Mouse (Mus musculus) myocyte (in vitro differentiated cells): ENCODE results near the gene Srd5a1. TPM values are rescaled to one million over a fixed set of nuclear protein-coding genes. Genes with fewer than 3 reads are reported as not detected.

ENCODE experiments used
- H3K27me3 ChIP-seq: one replicate; pipeline ENCODE4 v1.6.1; 2011; ENCODE audit not compliant: control insufficient read depth, insufficient read depth, insufficient read length
- H3K36me3 ChIP-seq: one replicate; pipeline ENCODE4 v1.6.1; 2011; ENCODE audit not compliant: control insufficient read depth, insufficient read depth
- H3K4me2 ChIP-seq: one replicate; pipeline ENCODE4 v1.6.1; 2011; ENCODE audit warnings: low read depth, control low read depth
- H3K4me3 ChIP-seq: one replicate; pipeline ENCODE4 v1.5.1; 2011; ENCODE audit warnings: mild to moderate bottlenecking, control low read depth, moderate library complexity
- H3K79me2 ChIP-seq: one replicate; pipeline ENCODE4 v1.6.1; 2011; ENCODE audit not compliant: control insufficient read depth, insufficient read depth
- H3ac ChIP-seq: one replicate; pipeline ENCODE4 v1.6.1; 2011; ENCODE audit not compliant: control insufficient read depth, insufficient read length
- CEBPB ChIP-seq: IDR thresholded peaks from 2 replicates; pipeline ENCODE4 v1.6.1; 2011; ENCODE audit warnings: mild to moderate bottlenecking, moderate library complexity; ENCODE audit not compliant: poor library complexity, insufficient read depth, severe bottlenecking
- E2F4 ChIP-seq: IDR thresholded peaks from one replicate; pipeline ENCODE4 v1.6.1; 2011; ENCODE audit warnings: mild to moderate bottlenecking, control low read depth, moderate library complexity; ENCODE audit not compliant: insufficient read depth
- MAX ChIP-seq: IDR thresholded peaks from one replicate; pipeline ENCODE4 v1.6.1; 2011; ENCODE audit warnings: low read depth, mild to moderate bottlenecking, control low read depth
- MYOD1 ChIP-seq, 3 experiments: IDR thresholded peaks; one replicate each; pipeline ENCODE4 v1.6.1; 2011; ENCODE audit warnings: control low read depth in 2 of 3, low read depth in 2 of 3, mild to moderate bottlenecking in 2 of 3, moderate library complexity in 1 of 3; ENCODE audit not compliant: insufficient read length in 2 of 3, control insufficient read depth in 1 of 3
- MYOG ChIP-seq, 3 experiments: IDR thresholded peaks; one replicate each; pipeline ENCODE4 v1.6.1; 2011; ENCODE audit warnings: control low read depth in 2 of 3, low read depth in 2 of 3, mild to moderate bottlenecking in 2 of 3; ENCODE audit not compliant: insufficient read length in 2 of 3, control insufficient read depth in 1 of 3, insufficient read depth in 1 of 3
- POLR2A ChIP-seq: IDR thresholded peaks from one replicate; pipeline ENCODE4 v1.6.1; 2011; ENCODE audit warnings: low read depth, mild to moderate bottlenecking, control low read depth, moderate library complexity; ENCODE audit not compliant: insufficient read length
- POLR2AphosphoS2 ChIP-seq: IDR thresholded peaks from one replicate; pipeline ENCODE4 v1.6.1; 2011; ENCODE audit warnings: low read depth, control low read depth; ENCODE audit not compliant: insufficient read length
- REST ChIP-seq: IDR thresholded peaks from one replicate; pipeline ENCODE4 v1.6.1; 2011; ENCODE audit warnings: mild to moderate bottlenecking, control low read depth, moderate library complexity; ENCODE audit not compliant: insufficient read depth, insufficient read length
- SRF ChIP-seq: IDR thresholded peaks from one replicate; pipeline ENCODE4 v1.6.1; 2011; ENCODE audit warnings: low read depth; ENCODE audit not compliant: control insufficient read depth, insufficient read length
- TCF12 ChIP-seq: IDR thresholded peaks from one replicate; pipeline ENCODE4 v1.6.1; 2011; ENCODE audit warnings: mild to moderate bottlenecking, control low read depth; ENCODE audit not compliant: poor library complexity, insufficient read depth, severe bottlenecking
- TCF3 ChIP-seq: IDR thresholded peaks from one replicate; pipeline ENCODE4 v1.6.1; 2011; ENCODE audit warnings: low read depth, control low read depth; ENCODE audit not compliant: insufficient read length
- USF1 ChIP-seq: IDR thresholded peaks from one replicate; pipeline ENCODE4 v1.6.1; 2011; ENCODE audit warnings: low read depth, mild to moderate bottlenecking, control low read depth, moderate library complexity
- polyA plus RNA-seq: library from polyadenylated mRNA; unstranded; fragments of >200 nt; fragmentation: generic; extraction: Trizol; gene quantifications from one replicate; pipeline ENCODE4 v1.2.1, GENCODE M21; 2012; ENCODE audit warnings: missing spikeins

The Srd5a1 gene
- polyA plus RNA-seq, 1 experiment, result 2.7 TPM

DNA sequence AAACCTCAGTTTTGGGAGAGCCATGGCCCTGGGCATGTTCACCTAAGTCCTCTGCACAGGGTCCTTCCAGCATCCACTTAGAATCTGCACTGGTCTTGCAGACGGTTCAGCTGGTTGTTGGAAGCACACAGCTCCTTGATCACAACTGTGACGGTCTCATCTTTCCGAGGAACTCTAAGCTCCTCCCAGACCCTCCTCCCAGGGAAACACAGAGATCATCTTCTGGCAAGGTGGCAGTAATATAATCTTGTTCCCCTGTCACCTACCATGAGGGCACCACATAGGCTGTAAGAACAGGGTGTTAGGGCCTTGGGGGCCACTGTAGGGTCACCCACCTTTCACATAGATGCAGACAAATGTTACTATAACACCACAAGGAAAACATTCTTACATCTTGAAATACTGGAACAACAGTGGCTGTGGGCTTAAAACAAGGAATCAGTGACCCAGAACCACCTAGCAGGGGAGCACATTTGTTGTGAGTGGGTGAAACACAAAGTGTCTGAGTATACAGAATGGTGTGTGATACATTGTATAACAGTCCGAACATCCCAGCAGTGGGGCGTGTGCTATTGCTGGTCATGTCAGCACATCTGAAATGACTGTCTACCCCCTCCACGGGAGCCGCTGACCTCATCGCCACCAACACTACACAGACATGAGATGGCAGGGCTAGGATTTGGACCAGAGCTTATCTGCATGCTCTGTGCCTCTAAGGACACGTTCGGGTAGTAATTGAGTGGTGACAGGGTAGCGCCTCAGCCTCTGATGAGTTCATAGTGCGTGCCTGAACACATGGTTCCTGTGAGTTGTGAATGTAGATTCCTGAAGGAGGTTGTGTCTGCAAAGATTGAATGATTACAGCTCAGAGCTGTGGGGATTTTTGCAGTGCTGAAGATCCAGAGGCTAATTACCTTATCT lies 48.3 kb downstream of the Srd5a1 start:
- Histone ChIP-seq H3K4me2 (no peak overlapping the region), H3K79me2 (no peaks in the 10 kb centered on the region), H3ac (no peak overlapping the region), H3K4me3 (no peak overlapping the region), H3K27me3 (no peaks in the 10 kb centered on the region), H3K36me3 (no peaks in the 10 kb centered on the region)
- TF ChIP-seq TCF3, result no peak
- TF ChIP-seq USF1, result no peak
- no peak for TF ChIP-seq POLR2AphosphoS2

DNA sequence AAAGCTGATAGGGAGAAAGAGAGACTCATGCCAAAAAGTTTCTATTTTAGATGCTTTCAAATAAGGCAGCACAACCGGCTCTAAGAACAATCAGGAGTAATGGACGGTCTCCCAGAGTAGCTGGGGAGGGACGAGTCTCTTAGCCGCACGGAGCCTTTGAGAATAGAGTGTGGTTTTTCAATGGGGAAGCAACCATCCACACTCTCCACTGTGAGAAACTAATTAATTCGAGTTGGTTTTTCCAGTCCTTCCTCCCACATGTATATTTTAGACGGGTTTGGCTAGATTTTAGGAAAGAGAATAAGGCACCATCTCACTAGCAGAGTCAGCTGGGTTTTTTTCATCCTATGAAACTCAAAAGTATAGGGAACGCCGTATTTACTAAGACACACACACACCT lies 49.2 kb downstream of the Srd5a1 start:
- H3K79me2 ChIP-seq, result no peaks in the 10 kb centered on the region
- no peak overlapping the region for H3K4me2 ChIP-seq
- TF ChIP-seq REST (no peak), TCF12 (no peak), POLR2AphosphoS2 (no peak), MYOG (IDR thresholded peaks at IDR 0.05; ENCODE audit: control insufficient read depth in 1 of 3, insufficient read depth in 1 of 3, insufficient read length in 2 of 3, low read depth in 2 of 3) (no peak), CEBPB (no peak), SRF (no peak), MAX (no peak), MYOD1 (IDR thresholded peaks at IDR 0.05; ENCODE audit: control insufficient read depth in 1 of 3, insufficient read length in 2 of 3, low read depth in 2 of 3) (no peak), E2F4 (no peak), TCF3 (no peak), USF1 (no peak), POLR2A (no peak)
- H3K36me3 ChIP-seq, result no peaks in the 10 kb centered on the region
- no peaks in the 10 kb centered on the region for H3K27me3 ChIP-seq
- H3ac ChIP-seq, result no peak overlapping the region
- no peak overlapping the region for H3K4me3 ChIP-seq

DNA sequence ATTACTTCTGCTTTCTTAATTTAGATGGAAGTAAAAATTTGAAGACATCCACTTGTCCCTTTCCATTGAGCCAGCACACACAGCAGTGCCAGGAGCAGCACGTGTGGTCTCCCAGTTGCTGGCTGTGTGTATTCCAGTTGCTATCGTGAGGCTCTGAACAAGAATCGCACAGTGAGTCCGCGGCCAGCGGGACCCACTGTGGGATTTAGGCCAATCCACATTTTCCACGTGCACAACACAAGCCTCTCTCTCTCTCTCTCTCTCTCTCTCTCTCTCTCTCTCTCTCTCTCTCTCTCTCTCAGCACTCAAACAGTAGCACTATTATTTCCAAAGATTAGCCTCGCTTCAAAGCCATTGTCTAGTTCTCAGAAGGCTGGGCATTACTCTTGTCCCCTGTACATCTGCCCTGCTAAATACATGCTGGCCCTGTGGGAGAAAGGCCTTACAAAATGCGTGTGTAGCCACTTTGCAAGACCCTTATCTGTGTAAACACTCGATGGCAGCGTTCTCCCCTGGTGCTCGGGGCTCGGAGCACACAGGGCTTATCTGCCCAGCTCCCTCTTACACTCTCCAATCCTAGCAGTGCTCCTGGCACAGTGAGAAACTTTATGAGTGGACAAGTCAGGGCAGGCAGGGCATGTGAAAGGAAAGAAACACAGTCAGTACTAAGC lies 51.8 kb downstream of the Srd5a1 start:
- no peaks in the 10 kb centered on the region for H3K27me3 ChIP-seq
- H3K4me3 ChIP-seq, result no peak overlapping the region
- no peaks in the 10 kb centered on the region for H3K79me2 ChIP-seq
- TF ChIP-seq CEBPB (no peak), MAX (no peak), TCF12 (no peak), USF1 (no peak), MYOD1 (IDR thresholded peaks at IDR 0.05; ENCODE audit: control insufficient read depth in 1 of 3, insufficient read length in 2 of 3, low read depth in 2 of 3) (no peak), E2F4 (no peak), REST (no peak), POLR2AphosphoS2 (no peak), MYOG (IDR thresholded peaks at IDR 0.05; ENCODE audit: control insufficient read depth in 1 of 3, insufficient read depth in 1 of 3, insufficient read length in 2 of 3, low read depth in 2 of 3) (no peak), POLR2A (no peak), SRF (no peak), TCF3 (no peak)
- H3K36me3 ChIP-seq, result no peaks in the 10 kb centered on the region
- no peak overlapping the region for H3K4me2 ChIP-seq
- H3ac ChIP-seq, result no peak overlapping the region

DNA sequence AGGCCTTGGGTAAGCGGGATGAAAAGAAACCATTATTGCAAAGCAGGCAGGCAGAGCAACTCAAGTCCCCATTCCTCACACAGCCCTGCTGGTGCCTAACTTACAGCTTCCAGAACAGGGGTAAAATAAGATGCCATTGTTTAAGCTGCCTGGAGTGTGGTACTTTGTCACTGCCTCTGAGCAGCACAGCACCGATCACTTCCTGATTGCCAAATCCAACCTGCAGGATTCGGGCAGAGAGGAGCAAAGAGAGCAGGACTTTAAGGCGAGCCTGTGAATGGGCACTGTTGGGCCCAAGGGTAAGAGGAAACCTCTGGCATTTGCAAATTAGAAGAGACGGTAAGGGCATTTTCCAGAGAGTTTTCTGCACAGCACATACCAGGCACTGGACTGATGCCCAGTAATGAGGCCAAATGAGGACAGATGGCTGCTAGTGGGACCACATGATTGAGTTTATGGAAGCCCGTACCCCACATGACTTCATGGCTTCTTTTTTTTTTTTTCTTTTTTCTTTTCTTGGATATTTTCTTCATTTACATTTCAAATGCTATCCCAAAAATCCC lies 53.1 kb downstream of the Srd5a1 start:
- Histone ChIP-seq H3ac (no peak overlapping the region), H3K36me3 (no peaks in the 10 kb centered on the region), H3K79me2 (no peaks in the 10 kb centered on the region), H3K4me3 (no peak overlapping the region), H3K27me3 (no peaks in the 10 kb centered on the region), H3K4me2 (no peak overlapping the region)
- TF ChIP-seq E2F4 (no peak), USF1 (no peak), MYOG (IDR thresholded peaks at IDR 0.05; ENCODE audit: control insufficient read depth in 1 of 3, insufficient read depth in 1 of 3, insufficient read length in 2 of 3, low read depth in 2 of 3) (no peak), REST (no peak), MYOD1 (IDR thresholded peaks at IDR 0.05; ENCODE audit: control insufficient read depth in 1 of 3, insufficient read length in 2 of 3, low read depth in 2 of 3) (no peak), MAX (no peak), POLR2AphosphoS2 (no peak), CEBPB (no peak), POLR2A (no peak), SRF (no peak), TCF12 (no peak), TCF3 (no peak)

DNA sequence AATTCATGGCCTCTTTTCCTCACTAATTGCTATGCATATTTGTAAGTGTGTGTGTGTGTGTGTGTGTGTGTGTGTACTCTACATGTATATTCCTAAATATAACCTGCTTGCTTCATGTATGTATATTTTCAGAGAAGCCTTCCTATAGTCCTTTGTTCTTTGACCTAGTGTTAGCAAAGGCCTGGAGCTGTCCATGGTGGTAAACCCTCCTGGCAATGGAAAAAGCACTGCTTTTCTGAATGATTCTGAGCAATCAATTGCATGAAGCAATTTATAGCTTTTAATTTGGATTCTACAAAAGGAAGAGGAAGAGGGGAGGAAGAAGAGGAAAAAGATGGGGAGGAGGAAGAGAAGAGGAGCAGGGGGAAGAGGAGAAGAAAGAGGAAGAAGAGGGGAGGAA lies 54.5 kb downstream of the Srd5a1 start:
- Histone ChIP-seq H3K36me3 (no peaks in the 10 kb centered on the region), H3ac (no peak overlapping the region), H3K4me2 (no peak overlapping the region), H3K4me3 (no peak overlapping the region), H3K27me3 (no peaks in the 10 kb centered on the region), H3K79me2 (no peaks in the 10 kb centered on the region)
- TF ChIP-seq MYOG (IDR thresholded peaks at IDR 0.05; ENCODE audit: control insufficient read depth in 1 of 3, insufficient read depth in 1 of 3, insufficient read length in 2 of 3, low read depth in 2 of 3) (no peak), MAX (no peak), TCF12 (no peak), E2F4 (no peak), MYOD1 (IDR thresholded peaks at IDR 0.05; ENCODE audit: control insufficient read depth in 1 of 3, insufficient read length in 2 of 3, low read depth in 2 of 3) (no peak), POLR2A (no peak), USF1 (no peak), REST (no peak)
